Mouse (Mus musculus): ENCODE data around the gene Ddx1.
"Not testable (repeated sequence)": the region's sequence is repeated elsewhere in the genome, so short reads cannot be mapped to it uniquely, and the experiment has no call there.

Gene Ddx1

GRCm38 (mm10) chr12:13205733-13206132 lies 43.3 kb downstream of the Ddx1 start:
- CTCF ChIA-PET = interaction anchor here (0.5 kb wide), 1 partner anchor 439 kb away, joined by 13 read pairs; no protein-coding TSS in a partner anchor

- CTCF ChIA-PET = no interaction called here
Observed at GRCm38 (mm10) chr12:13202322-13202721, 46.7 kb downstream of the Ddx1 start.

GRCm38 (mm10) chr12:13200576-13200975 lies 48.4 kb downstream of the Ddx1 start:
- CTCF ChIA-PET = no interaction called here

GRCm38 (mm10) chr12:13199338-13200301 lies 49.4 kb downstream of the Ddx1 start:
- CTCF ChIA-PET = no interaction called here

GRCm38 (mm10) chr12:13198157-13198556 lies 50.9 kb downstream of the Ddx1 start:
- CTCF ChIA-PET = no interaction called here

GRCm38 (mm10) chr12:13196146-13196545 lies 52.9 kb downstream of the Ddx1 start:
- CTCF ChIA-PET = no interaction called here

GRCm38 (mm10) chr12:13195506-13195905 lies 53.5 kb downstream of the Ddx1 start:
- CTCF ChIA-PET = no interaction called here

GRCm38 (mm10) chr12:13188059-13188700 lies 60.8 kb downstream of the Ddx1 start:
- CTCF ChIA-PET = no interaction called here

GRCm38 (mm10) chr12:13186209-13186608 lies 62.8 kb downstream of the Ddx1 start:
- CTCF ChIA-PET = no interaction called here

- CTCF ChIA-PET = no interaction called here
Observed at GRCm38 (mm10) chr12:13184873-13185361, 64.1 kb downstream of the Ddx1 start.

- CTCF ChIA-PET = not testable (repeated sequence)
Observed at GRCm38 (mm10) chr12:13184136-13184535, 64.9 kb downstream of the Ddx1 start.

GRCm38 (mm10) chr12:13182220-13182619 lies 66.8 kb downstream of the Ddx1 start:
- CTCF ChIA-PET = no interaction called here

- CTCF ChIA-PET = no interaction called here
Observed at GRCm38 (mm10) chr12:13181721-13182120, 67.3 kb downstream of the Ddx1 start.

- CTCF ChIA-PET = no interaction called here
Observed at GRCm38 (mm10) chr12:13180715-13181335, 68.2 kb downstream of the Ddx1 start.

GRCm38 (mm10) chr12:13180332-13180714 lies 68.7 kb downstream of the Ddx1 start:
- CTCF ChIA-PET = no interaction called here

GRCm38 (mm10) chr12:13177606-13178005 lies 71.4 kb downstream of the Ddx1 start:
- CTCF ChIA-PET = no interaction called here

GRCm38 (mm10) chr12:13176927-13177326 lies 72.1 kb downstream of the Ddx1 start:
- CTCF ChIA-PET = no interaction called here

- CTCF ChIA-PET = no interaction called here
Observed at GRCm38 (mm10) chr12:13176136-13176535, 72.9 kb downstream of the Ddx1 start.

GRCm38 (mm10) chr12:13174022-13174421 lies 75.0 kb downstream of the Ddx1 start:
- CTCF ChIA-PET = no interaction called here

- CTCF ChIA-PET = no interaction called here
Observed at GRCm38 (mm10) chr12:13168073-13168472, 80.9 kb downstream of the Ddx1 start.

GRCm38 (mm10) chr12:13167116-13167515 lies 81.9 kb downstream of the Ddx1 start:
- CTCF ChIA-PET = no interaction called here
